Mouse (Mus musculus): ENCODE data around the gene Cd22. TPM values are rescaled to one million over a fixed set of nuclear protein-coding genes. Genes with fewer than 3 reads are reported as not detected.
"Not testable (repeated sequence)": the region's sequence is repeated elsewhere in the genome, so short reads cannot be mapped to it uniquely, and the experiment has no call there.

The Cd22 gene
- 0.05 TPM in 1 of 2 replicates, not detected in the other for polyA plus RNA-seq (2012; rRNA removed)

- DNase-seq (ENCODE audit: low read depth), result no peak
- TF ChIP-seq POLR2A (IDR thresholded peaks at IDR 0.05; ENCODE audit: borderline replicate concordance, extremely low read depth, insufficient read depth, insufficient read length, poor library complexity, severe bottlenecking), result no peak
- TF ChIP-seq CTCF (IDR thresholded peaks at IDR 0.05; ENCODE audit: borderline replicate concordance, extremely low read depth, insufficient read depth, insufficient read length), result no peak
Measured at GRCm38 (mm10) chr7:30880176-30880575, at the start of gene Cd22. Cd22 (minus strand) TSS chr7:30880342.

- DNase-seq (ENCODE audit: low read depth), result not testable (repeated sequence)
Measured at GRCm38 (mm10) chr7:30924581-30924980, 44.4 kb upstream of the Cd22 start, which contains the start of gene Hamp2. Hamp2 (minus strand) TSS chr7:30924681.

- no peak for TF ChIP-seq CTCF (IDR thresholded peaks at IDR 0.05; ENCODE audit: borderline replicate concordance, extremely low read depth, insufficient read depth, insufficient read length)
- TF ChIP-seq POLR2A (IDR thresholded peaks at IDR 0.05; ENCODE audit: borderline replicate concordance, extremely low read depth, insufficient read depth, insufficient read length, poor library complexity, severe bottlenecking), result no peak
- DNase-seq (ENCODE audit: low read depth), result no peak
Measured at GRCm38 (mm10) chr7:30924071-30924470, 43.9 kb upstream of the Cd22 start.

GRCm38 (mm10) chr7:30922490-30922889 is 42.3 kb upstream of the Cd22 start:
- DNase-seq (ENCODE audit: low read depth), result not testable (repeated sequence)

- TF ChIP-seq POLR2A (IDR thresholded peaks at IDR 0.05; ENCODE audit: borderline replicate concordance, extremely low read depth, insufficient read depth, insufficient read length, poor library complexity, severe bottlenecking) (no peak), CTCF (IDR thresholded peaks at IDR 0.05; ENCODE audit: borderline replicate concordance, extremely low read depth, insufficient read depth, insufficient read length) (no peak)
- DNase-seq (ENCODE audit: low read depth), result no peak
Measured at GRCm38 (mm10) chr7:30920217-30920616, 40.1 kb upstream of the Cd22 start.

GRCm38 (mm10) chr7:30917219-30917618 is 37.1 kb upstream of the Cd22 start:
- TF ChIP-seq POLR2A (IDR thresholded peaks at IDR 0.05; ENCODE audit: borderline replicate concordance, extremely low read depth, insufficient read depth, insufficient read length, poor library complexity, severe bottlenecking) (no peak), CTCF (IDR thresholded peaks at IDR 0.05; ENCODE audit: borderline replicate concordance, extremely low read depth, insufficient read depth, insufficient read length) (no peak)
- no peak for DNase-seq (ENCODE audit: low read depth)

GRCm38 (mm10) chr7:30916713-30917112 is 36.6 kb upstream of the Cd22 start:
- no peak for DNase-seq (ENCODE audit: low read depth)
- no peak for TF ChIP-seq CTCF (IDR thresholded peaks at IDR 0.05; ENCODE audit: borderline replicate concordance, extremely low read depth, insufficient read depth, insufficient read length)
- no peak for TF ChIP-seq POLR2A (IDR thresholded peaks at IDR 0.05; ENCODE audit: borderline replicate concordance, extremely low read depth, insufficient read depth, insufficient read length, poor library complexity, severe bottlenecking)

GRCm38 (mm10) chr7:30914732-30915131 is 34.6 kb upstream of the Cd22 start, which contains the start of gene Mag:
Mag (minus strand) TSS chr7:30914873.
- no peak for DNase-seq (ENCODE audit: low read depth)
- TF ChIP-seq CTCF (IDR thresholded peaks at IDR 0.05; ENCODE audit: borderline replicate concordance, extremely low read depth, insufficient read depth, insufficient read length), result no peak
- TF ChIP-seq POLR2A (IDR thresholded peaks at IDR 0.05; ENCODE audit: borderline replicate concordance, extremely low read depth, insufficient read depth, insufficient read length, poor library complexity, severe bottlenecking), result no peak

GRCm38 (mm10) chr7:30909773-30910172 is 29.6 kb upstream of the Cd22 start:
- TF ChIP-seq POLR2A (IDR thresholded peaks at IDR 0.05; ENCODE audit: borderline replicate concordance, extremely low read depth, insufficient read depth, insufficient read length, poor library complexity, severe bottlenecking), result no peak
- TF ChIP-seq CTCF (IDR thresholded peaks at IDR 0.05; ENCODE audit: borderline replicate concordance, extremely low read depth, insufficient read depth, insufficient read length), result no peak
- no peak for DNase-seq (ENCODE audit: low read depth)

GRCm38 (mm10) chr7:30908992-30909431 is 28.9 kb upstream of the Cd22 start:
- DNase-seq (ENCODE audit: low read depth), result no peak
- TF ChIP-seq POLR2A (IDR thresholded peaks at IDR 0.05; ENCODE audit: borderline replicate concordance, extremely low read depth, insufficient read depth, insufficient read length, poor library complexity, severe bottlenecking) (no peak), CTCF (IDR thresholded peaks at IDR 0.05; ENCODE audit: borderline replicate concordance, extremely low read depth, insufficient read depth, insufficient read length) (no peak)

- peak; percentile 43 for DNase-seq (ENCODE audit: low read depth)
- TF ChIP-seq POLR2A (IDR thresholded peaks at IDR 0.05; ENCODE audit: borderline replicate concordance, extremely low read depth, insufficient read depth, insufficient read length, poor library complexity, severe bottlenecking) (no peak), CTCF (IDR thresholded peaks at IDR 0.05; ENCODE audit: borderline replicate concordance, extremely low read depth, insufficient read depth, insufficient read length) (no peak)
Measured at GRCm38 (mm10) chr7:30908277-30908991, 28.3 kb upstream of the Cd22 start.

GRCm38 (mm10) chr7:30904042-30904441 is 23.9 kb upstream of the Cd22 start:
- DNase-seq (ENCODE audit: low read depth), result no peak
- no peak for TF ChIP-seq POLR2A (IDR thresholded peaks at IDR 0.05; ENCODE audit: borderline replicate concordance, extremely low read depth, insufficient read depth, insufficient read length, poor library complexity, severe bottlenecking)
- TF ChIP-seq CTCF (IDR thresholded peaks at IDR 0.05; ENCODE audit: borderline replicate concordance, extremely low read depth, insufficient read depth, insufficient read length), result peak; percentile 51; the same call in 1 of the 2 replicates
